Mouse (Mus musculus) cerebellum, adult 18-20 months (tissue): Measurements from ENCODE around the gene Cnot4.
"Not testable (repeated sequence)": the region's sequence is repeated elsewhere in the genome, so short reads cannot be mapped to it uniquely, and the experiment has no call there.

Source experiments
- DNase-seq, 2 experiments: peaks; one replicate each; pipeline ENCODE4 v3.0.0; 2021

Cnot4 gene

GRCm38 (mm10) chr6:35133579-35134488 is at the start of gene Cnot4:
Gene Cnot4, minus strand, starts transcription at chr6:35133724.
- DNase-seq = peak; percentile 98 to 99

GRCm38 (mm10) chr6:35179299-35179698 is 45.8 kb upstream of the Cnot4 start:
- DNase-seq = not testable (repeated sequence)

- DNase-seq = peak in 1 of 2 experiments; percentile 37
Measured at GRCm38 (mm10) chr6:35177650-35178272, 44.2 kb upstream of the Cnot4 start.

GRCm38 (mm10) chr6:35176979-35177649 is 43.6 kb upstream of the Cnot4 start, which contains the start of gene Nup205:
Gene Nup205, plus strand, starts transcription at chr6:35177421.
- peak; percentile 82 to 88 for DNase-seq

GRCm38 (mm10) chr6:35173181-35173580 is 39.7 kb upstream of the Cnot4 start:
- no peak for DNase-seq

GRCm38 (mm10) chr6:35172028-35172427 is 38.5 kb upstream of the Cnot4 start:
- DNase-seq = not testable (repeated sequence)

- no peak for DNase-seq
Measured at GRCm38 (mm10) chr6:35169250-35169649, 35.7 kb upstream of the Cnot4 start.

GRCm38 (mm10) chr6:35154540-35154939 is 21.0 kb upstream of the Cnot4 start:
- DNase-seq = no peak

- DNase-seq = no peak
Measured at GRCm38 (mm10) chr6:35147726-35148422, 14.3 kb upstream of the Cnot4 start.

GRCm38 (mm10) chr6:35145569-35145968 is 12.0 kb upstream of the Cnot4 start:
- no peak for DNase-seq

GRCm38 (mm10) chr6:35140351-35140750 is 6.8 kb upstream of the Cnot4 start:
- DNase-seq = no peak

- DNase-seq = no peak
Measured at GRCm38 (mm10) chr6:35134844-35135243, 1.3 kb upstream of the Cnot4 start.

GRCm38 (mm10) chr6:35133246-35133578 is 312 bp downstream of the Cnot4 start:
- DNase-seq = no peak

GRCm38 (mm10) chr6:35132806-35133205 is 718 bp downstream of the Cnot4 start:
- DNase-seq = no peak

GRCm38 (mm10) chr6:35122488-35122887 is 11.0 kb downstream of the Cnot4 start:
- DNase-seq = no peak

GRCm38 (mm10) chr6:35121925-35122324 is 11.6 kb downstream of the Cnot4 start:
- no peak for DNase-seq

- DNase-seq = no peak
Measured at GRCm38 (mm10) chr6:35102457-35102856, 31.1 kb downstream of the Cnot4 start.

- peak; percentile 20 to 21 for DNase-seq
Measured at GRCm38 (mm10) chr6:35084927-35085326, 48.6 kb downstream of the Cnot4 start.

- no peak for DNase-seq
Measured at GRCm38 (mm10) chr6:35075148-35075547, 58.4 kb downstream of the Cnot4 start.

GRCm38 (mm10) chr6:35071261-35071660 is 62.3 kb downstream of the Cnot4 start:
- no peak for DNase-seq

GRCm38 (mm10) chr6:35062446-35062845 is 71.1 kb downstream of the Cnot4 start:
- DNase-seq = no peak

GRCm38 (mm10) chr6:35043127-35043526 is 90.4 kb downstream of the Cnot4 start:
- DNase-seq = no peak

- no peak for DNase-seq
Measured at GRCm38 (mm10) chr6:35033341-35033740, 100.2 kb downstream of the Cnot4 start.
